Mouse (Mus musculus) MEL (cell line): Measurements from ENCODE around the gene Il2ra. TPM values are rescaled to one million over a fixed set of nuclear protein-coding genes. Genes with fewer than 3 reads are reported as not detected.

Experiments
- DNase-seq: peaks from one replicate; pipeline ENCODE4 v3.0.0; 2011; ENCODE audit warnings: low read depth, low spot score
- H3K27ac ChIP-seq: 2 replicates; pipeline ENCODE4 v1.5.1; 2012; ENCODE audit warnings: low read depth, mild to moderate bottlenecking, control low read depth, low read length, moderate library complexity; ENCODE audit not compliant: control insufficient read depth
- H3K27me3 ChIP-seq, 2 experiments: fragments of 150-350 bp in 1 of 2; sonication (generic) in 1 of 2; 2 replicates each; pipeline ENCODE4 v1.6.1; 2012; ENCODE audit warnings: low read length in 2 of 2, mild to moderate bottlenecking in 2 of 2, improper control_type of control experiment in 1 of 2, moderate library complexity in 1 of 2; ENCODE audit not compliant: insufficient read depth in 2 of 2, control insufficient read depth in 1 of 2
- H3K36me3 ChIP-seq, 2 experiments: 2 replicates each; pipeline ENCODE4 v1.6.1; 2012 to 2014; ENCODE audit warnings: low read length in 2 of 2, improper control_type of control experiment in 1 of 2, inconsistent platforms in 1 of 2, mild to moderate bottlenecking in 1 of 2; ENCODE audit not compliant: insufficient read depth in 2 of 2, control insufficient read depth in 1 of 2
- H3K4me1 ChIP-seq, 2 experiments: fragments of 150-350 bp in 1 of 2; sonication (generic) in 1 of 2; 2 replicates each; pipeline ENCODE4 v1.6.1; 2012; ENCODE audit warnings: low read length in 2 of 2, improper control_type of control experiment in 1 of 2, mild to moderate bottlenecking in 1 of 2; ENCODE audit not compliant: insufficient read depth in 2 of 2, control insufficient read depth in 1 of 2
- H3K4me3 ChIP-seq, 2 experiments: fragments of 150-350 bp in 1 of 2; sonication (generic) in 1 of 2; 2 replicates each; pipeline ENCODE4 v1.5.1; 2012; ENCODE audit warnings: low read depth in 2 of 2, low read length in 2 of 2, mild to moderate bottlenecking in 2 of 2, moderate library complexity in 2 of 2, control low read depth in 1 of 2, improper control_type of control experiment in 1 of 2; ENCODE audit not compliant: control insufficient read depth in 1 of 2, insufficient read depth in 1 of 2
- H3K79me2 ChIP-seq: 2 replicates; pipeline ENCODE4 v1.6.1; 2012; ENCODE audit warnings: mild to moderate bottlenecking, low read length, moderate library complexity; ENCODE audit not compliant: control insufficient read depth, poor library complexity, insufficient read depth
- H3K9ac ChIP-seq: 2 replicates; pipeline ENCODE4 v1.6.1; 2012; ENCODE audit warnings: low read depth, mild to moderate bottlenecking, control low read depth, low read length, moderate library complexity; ENCODE audit not compliant: control insufficient read depth, poor library complexity, severe bottlenecking
- H3K9me3 ChIP-seq: fragments of 150-350 bp; sonication (generic); replicated peaks from 2 replicates; pipeline ENCODE4 v1.6.1; 2012; ENCODE audit warnings: mild to moderate bottlenecking, low read length, improper control_type of control experiment, moderate library complexity; ENCODE audit not compliant: insufficient read depth
- BHLHE40 ChIP-seq: IDR thresholded peaks from 2 replicates; pipeline ENCODE4 v1.6.1; 2012; ENCODE audit warnings: low read depth, mild to moderate bottlenecking, inconsistent platforms, low read length, improper control_type of control experiment, borderline replicate concordance
- CHD1 ChIP-seq: IDR thresholded peaks from 2 replicates; pipeline ENCODE4 v1.6.1; 2012; ENCODE audit warnings: low read depth, mild to moderate bottlenecking, inconsistent platforms, low read length, improper control_type of control experiment
- ELF1 ChIP-seq: IDR thresholded peaks from 2 replicates; pipeline ENCODE4 v1.6.1; 2014; ENCODE audit warnings: low read depth, mild to moderate bottlenecking, inconsistent platforms, low read length, improper control_type of control experiment, moderate library complexity
- EP300 ChIP-seq, 2 experiments: IDR thresholded peaks; 2 replicates each; pipeline ENCODE4 v1.6.1; 2011; ENCODE audit warnings: improper control_type of control experiment in 2 of 2, low read length in 2 of 2, low read depth in 1 of 2, mild to moderate bottlenecking in 1 of 2
- GABPA ChIP-seq: IDR thresholded peaks from 2 replicates; pipeline ENCODE4 v1.6.1; 2012; ENCODE audit warnings: low read depth, mild to moderate bottlenecking, inconsistent platforms, low read length, improper control_type of control experiment, moderate library complexity
- GATA1 ChIP-seq: IDR thresholded peaks from 2 replicates; pipeline ENCODE4 v1.6.1; 2011; ENCODE audit warnings: low read depth, low read length, improper control_type of control experiment
- HCFC1 ChIP-seq: IDR thresholded peaks from 2 replicates; pipeline ENCODE4 v1.6.1; 2012; ENCODE audit warnings: low read depth, mild to moderate bottlenecking, inconsistent platforms, low read length, improper control_type of control experiment, moderate library complexity
- KAT2A ChIP-seq: conservative IDR thresholded peaks from 2 replicates; pipeline ENCODE4 v1.6.1; 2012; ENCODE audit warnings: low read depth, low read length, improper control_type of control experiment, inconsistent platforms
- MAFK ChIP-seq: IDR thresholded peaks from 2 replicates; pipeline ENCODE4 v1.6.1; 2011; ENCODE audit warnings: low read depth, mild to moderate bottlenecking, low read length, improper control_type of control experiment, borderline replicate concordance
- MXI1 ChIP-seq: IDR thresholded peaks from 2 replicates; pipeline ENCODE4 v1.6.1; 2011; ENCODE audit warnings: mild to moderate bottlenecking, low read depth, low read length, improper control_type of control experiment
- MYB ChIP-seq: IDR thresholded peaks from 2 replicates; pipeline ENCODE4 v1.6.1; 2011; ENCODE audit warnings: mild to moderate bottlenecking, low read depth, low read length, improper control_type of control experiment
- MYC ChIP-seq: IDR thresholded peaks from 2 replicates; pipeline ENCODE4 v1.6.1; 2011; ENCODE audit warnings: low read depth, mild to moderate bottlenecking, low read length, improper control_type of control experiment, moderate library complexity
- NELFE ChIP-seq: IDR thresholded peaks from 2 replicates; pipeline ENCODE4 v1.6.1; 2011; ENCODE audit warnings: low read depth, low read length, improper control_type of control experiment
- POLR2A ChIP-seq, 2 experiments: IDR thresholded peaks; 2 replicates each; pipeline ENCODE4 v1.6.1; 2011 to 2012; ENCODE audit warnings: low read length in 2 of 2, mild to moderate bottlenecking in 2 of 2, control low read depth in 1 of 2, improper control_type of control experiment in 1 of 2, low read depth in 1 of 2, moderate library complexity in 1 of 2; ENCODE audit not compliant: control insufficient read depth in 1 of 2, insufficient read depth in 1 of 2, poor library complexity in 1 of 2
- POLR2AphosphoS2 ChIP-seq: IDR thresholded peaks from 2 replicates; pipeline ENCODE4 v1.6.1; 2011; ENCODE audit warnings: low read length, improper control_type of control experiment
- RAD21 ChIP-seq: IDR thresholded peaks from 2 replicates; pipeline ENCODE4 v1.6.1; 2011; ENCODE audit warnings: mild to moderate bottlenecking, low read depth, low read length, improper control_type of control experiment
- RCOR1 ChIP-seq: IDR thresholded peaks from 2 replicates; pipeline ENCODE4 v1.6.1; 2012; ENCODE audit warnings: low read depth, mild to moderate bottlenecking, inconsistent platforms, low read length, improper control_type of control experiment
- SIN3A ChIP-seq: IDR thresholded peaks from 2 replicates; pipeline ENCODE4 v1.6.1; 2012; ENCODE audit warnings: low read length, improper control_type of control experiment, inconsistent platforms
- TBP ChIP-seq: IDR thresholded peaks from 2 replicates; pipeline ENCODE4 v1.8.0; 2011; ENCODE audit warnings: low read depth, low read length, improper control_type of control experiment
- TCF12 ChIP-seq: IDR thresholded peaks from 2 replicates; pipeline ENCODE4 v1.6.1; 2014; ENCODE audit warnings: low read depth, mild to moderate bottlenecking, inconsistent platforms, low read length, improper control_type of control experiment, moderate library complexity
- USF2 ChIP-seq, 2 experiments: IDR thresholded peaks; 2 replicates each; pipeline ENCODE4 v1.6.1; 2011 to 2012; ENCODE audit warnings: improper control_type of control experiment in 2 of 2, low read length in 2 of 2, borderline replicate concordance in 1 of 2, inconsistent platforms in 1 of 2, low read depth in 1 of 2, mild to moderate bottlenecking in 1 of 2; ENCODE audit not compliant: insufficient read depth in 1 of 2
- ZC3H11A ChIP-seq: IDR thresholded peaks from 2 replicates; pipeline ENCODE4 v1.6.1; 2012; ENCODE audit warnings: low read depth, mild to moderate bottlenecking, inconsistent platforms, low read length, improper control_type of control experiment
- ZNF384 ChIP-seq: IDR thresholded peaks from 2 replicates; pipeline ENCODE4 v1.6.1; 2012; ENCODE audit warnings: low read depth, mild to moderate bottlenecking, inconsistent platforms, low read length, improper control_type of control experiment
- polyA plus RNA-seq, 2 experiments: library from polyadenylated mRNA; stranded (reverse) in 1 of 2; unstranded in 1 of 2; fragments of >175 nt in 1 of 2; fragments of >200 nt in 1 of 2; gene quantifications; 2 replicates each; pipeline versions ENCODE4 v1.2.1 to v1.2.4; 2012; ENCODE audit warnings: low replicate concordance in 2 of 2, low read depth in 1 of 2; ENCODE audit not compliant: insufficient read length in 2 of 2, insufficient read depth in 1 of 2, missing spikeins in 1 of 2
- total RNA-seq: library from RNA; depleted of rRNA; stranded (reverse); fragments of 300-350 nt; gene quantifications from 2 replicates; pipeline ENCODE4 v1.2.3, GENCODE M21; 2012

Gene Il2ra
- total and polyA plus RNA-seq, 3 experiments = not detected

- no peak for DNase-seq
- TF ChIP-seq GATA1 (no peak), BHLHE40 (no peak), SIN3A (no peak), ZNF384 (no peak), EP300 (IDR thresholded peaks at IDR 0.05; ENCODE audit: low read depth in 1 of 2, low read length in 2 of 2) (no peak), TCF12 (no peak), MAFK (no peak), MYC (no peak), GABPA (no peak), MXI1 (no peak)
- H3K79me2 ChIP-seq = no peaks in the 10 kb centered on the region
- H3K4me3 ChIP-seq = no peak overlapping the region
- peaks cover 0 to 10% of the 10 kb centered on the region in 2 experiments; a peak in 1 of 4 replicates for H3K27me3 ChIP-seq
- H3K9ac ChIP-seq = no peak overlapping the region
- no peaks in the 10 kb centered on the region for H3K36me3 ChIP-seq
- no peaks in the 10 kb centered on the region for H3K9me3 ChIP-seq
- H3K27ac ChIP-seq = no peak overlapping the region
- no peaks in the 10 kb centered on the region for H3K4me1 ChIP-seq
Measured at GRCm38 (mm10) chr2:11694104-11694503, 51.5 kb downstream of the Il2ra start.

- no peaks in the 10 kb centered on the region for H3K79me2 ChIP-seq
- H3K27ac ChIP-seq = no peak overlapping the region
Measured at GRCm38 (mm10) chr2:11695867-11696266, 53.3 kb downstream of the Il2ra start.

More at GRCm38 (mm10) chr2:11695867-11696266, 53.3 kb downstream of the Il2ra start:
- TF ChIP-seq CHD1 (no peak), NELFE (no peak), RCOR1 (no peak), ELF1 (no peak), SIN3A (no peak), MAFK (no peak), KAT2A (no peak), USF2 (IDR thresholded peaks at IDR 0.05; ENCODE audit: borderline replicate concordance in 1 of 2, insufficient read depth in 1 of 2, low read depth in 1 of 2, low read length in 2 of 2) (no peak), HCFC1 (no peak), RAD21 (no peak), POLR2A (IDR thresholded peaks at IDR 0.05; ENCODE audit: control insufficient read depth in 1 of 2, insufficient read depth in 1 of 2, low read depth in 1 of 2, low read length in 2 of 2, poor library complexity in 1 of 2) (no peak), BHLHE40 (no peak), TBP (no peak), ZNF384 (no peak), MYB (no peak), ZC3H11A (no peak), POLR2AphosphoS2 (no peak)
- TF ChIP-seq, all 39 proteins: peak for 0
- H3K4me3 ChIP-seq = no peak overlapping the region
- peaks cover 0 to 4% of the 10 kb centered on the region in 2 experiments; a peak in 1 of 4 replicates for H3K27me3 ChIP-seq
- no peak for DNase-seq
- no peaks in the 10 kb centered on the region for H3K4me1 ChIP-seq
- no peaks in the 10 kb centered on the region for H3K36me3 ChIP-seq
- no peak overlapping the region for H3K9ac ChIP-seq
- no peaks in the 10 kb centered on the region for H3K9me3 ChIP-seq
